Mouse (Mus musculus) hindbrain, embryonic 16.5 days (tissue): ENCODE results near the gene Rab42. TPM values are rescaled to one million over a fixed set of nuclear protein-coding genes. Genes with fewer than 3 reads are reported as not detected.

Experiments
- ATAC-seq: fragments of 200-750 bp; cut with Nextera tagmentation; 2 replicates; pipeline ENCODE4 v1.8.0; 2017; ENCODE audit warnings: moderate TSS enrichment, moderate library complexity
- H3K27ac ChIP-seq: fragments of 300-500 bp; sonication (generic); 2 replicates; pipeline ENCODE4 v1.5.1; 2014; ENCODE audit warnings: low read depth, mild to moderate bottlenecking, control low read depth, low read length, moderate library complexity
- H3K27me3 ChIP-seq: fragments of 300-500 bp; sonication (generic); replicated peaks from 2 replicates; pipeline ENCODE4 v1.6.1; 2014; ENCODE audit warnings: low read length; ENCODE audit not compliant: control insufficient read depth, insufficient read depth
- H3K36me3 ChIP-seq: fragments of 300-500 bp; sonication (generic); 2 replicates; pipeline ENCODE4 v1.6.1; 2014; ENCODE audit warnings: mild to moderate bottlenecking, low read length, moderate library complexity, mixed read lengths; ENCODE audit not compliant: control insufficient read depth, insufficient read depth
- H3K4me1 ChIP-seq: fragments of 300-500 bp; sonication (generic); 2 replicates; pipeline ENCODE4 v1.6.1; 2014; ENCODE audit warnings: low read depth, low read length; ENCODE audit not compliant: control insufficient read depth, insufficient read depth
- H3K4me2 ChIP-seq: fragments of 300-500 bp; sonication (generic); 2 replicates; pipeline ENCODE4 v1.6.1; 2014; ENCODE audit warnings: mild to moderate bottlenecking, low read length, control low read depth, moderate library complexity
- H3K4me3 ChIP-seq: fragments of 300-500 bp; sonication (generic); 2 replicates; pipeline ENCODE4 v1.5.1; 2014; ENCODE audit warnings: mild to moderate bottlenecking, low read length, control low read depth, moderate library complexity
- H3K9ac ChIP-seq: fragments of 300-500 bp; sonication (generic); 2 replicates; pipeline ENCODE4 v1.6.1; 2014; ENCODE audit warnings: low read depth, mild to moderate bottlenecking, control low read depth, low read length, moderate library complexity
- H3K9me3 ChIP-seq: fragments of 300-500 bp; sonication (generic); 2 replicates; pipeline ENCODE4 v1.6.1; 2014; ENCODE audit warnings: mild to moderate bottlenecking, low read length, moderate library complexity; ENCODE audit not compliant: control insufficient read depth
- WGBS: fragments of 180-500 bp; shearing (Covaris S2); extraction: QIAGEN DNeasy Blood & Tissue Kit; methylation state at CpG from one replicate; pipeline ENCODE4 v1.1.7; 2014; 5-methylcytosine and 5-hydroxymethylcytosine counted together
- polyA plus RNA-seq: library from polyadenylated mRNA; unstranded; fragments of >200 nt; fragmentation: Nextera tagmentation; extraction: Ambion mirVana; gene quantifications from 2 replicates; pipeline ENCODE4 v1.2.1, GENCODE M21; 2015

Gene Rab42
- 3.9 and 4.8 TPM in 2 replicates for polyA plus RNA-seq

GRCm38 (mm10) chr4:132302939-132303479 is at the start of gene Rab42:
TSS of gene Rab42 (minus strand) at chr4:132303385.
- no peaks in the 10 kb centered on the region for H3K36me3 ChIP-seq
- H3K9ac ChIP-seq: peak within 1 kb of the TSS; percentile 70
- ATAC-seq: peak; percentile 79
- peak within 1 kb of the TSS; percentile 80 for H3K4me2 ChIP-seq
- 2% methylated on average over 27 of the region's 31 CpGs for WGBS
- no peaks in the 10 kb centered on the region for H3K27me3 ChIP-seq
- H3K4me1 ChIP-seq: 0 out of 2 replicates have a peak, but pooled peaks cover 4% of the 10 kb centered on the region
- H3K9me3 ChIP-seq: no peaks in the 10 kb centered on the region
- H3K4me3 ChIP-seq: peak within 1 kb of the TSS; percentile 51
- H3K27ac ChIP-seq: no peak within 1 kb of the TSS

GRCm38 (mm10) chr4:132352739-132353138 is 49.6 kb upstream of the Rab42 start:
- Histone ChIP-seq H3K27me3 (no peaks in the 10 kb centered on the region), H3K4me2 (peak overlapping the region; percentile 82), H3K36me3 (0 out of 2 replicates have a peak, but pooled peaks cover 2% of the 10 kb centered on the region), H3K9me3 (no peaks in the 10 kb centered on the region), H3K4me3 (peak overlapping the region; percentile 59), H3K4me1 (peaks cover 14% of the 10 kb centered on the region), H3K9ac (peak overlapping the region; percentile 79), H3K27ac (peak overlapping the region; percentile 84)
- 0% methylated on average over 14 of the region's 14 CpGs for WGBS
- no peak for ATAC-seq

GRCm38 (mm10) chr4:132351401-132351800 is 48.2 kb upstream of the Rab42 start:
- Histone ChIP-seq H3K9ac (0 out of 2 replicates have a peak overlapping the region, but pooled peaks have one; percentile 12), H3K4me3 (no peak overlapping the region; the same call in 1 of the 2 replicates), H3K9me3 (no peaks in the 10 kb centered on the region), H3K36me3 (no peaks in the 10 kb centered on the region), H3K27me3 (no peaks in the 10 kb centered on the region), H3K4me1 (peaks cover 14% of the 10 kb centered on the region), H3K27ac (no peak overlapping the region), H3K4me2 (peak overlapping the region; percentile 82; the same call in 1 of the 2 replicates)
- ATAC-seq: no peak
- WGBS: 52% methylated on average over 1 of the region's 1 CpGs

GRCm38 (mm10) chr4:132350854-132351253 is 47.7 kb upstream of the Rab42 start:
- Histone ChIP-seq H3K27me3 (no peaks in the 10 kb centered on the region), H3K9me3 (no peaks in the 10 kb centered on the region), H3K36me3 (no peaks in the 10 kb centered on the region), H3K27ac (no peak overlapping the region), H3K9ac (no peak overlapping the region), H3K4me2 (no peak overlapping the region), H3K4me3 (no peak overlapping the region), H3K4me1 (peaks cover 14% of the 10 kb centered on the region)
- 68% methylated on average over 3 of the region's 3 CpGs for WGBS
- no peak for ATAC-seq

- Histone ChIP-seq H3K4me2 (no peak overlapping the region), H3K27ac (no peak overlapping the region), H3K27me3 (no peaks in the 10 kb centered on the region), H3K4me1 (peaks cover 14% of the 10 kb centered on the region), H3K9me3 (no peaks in the 10 kb centered on the region), H3K36me3 (no peaks in the 10 kb centered on the region), H3K9ac (no peak overlapping the region), H3K4me3 (no peak overlapping the region)
- no peak for ATAC-seq
- 40% methylated on average over 2 of the region's 2 CpGs for WGBS
These were observed 47.0 kb upstream of the Rab42 start for GRCm38 (mm10) chr4:132350123-132350740.

GRCm38 (mm10) chr4:132349495-132350122 is 46.4 kb upstream of the Rab42 start:
- no peak overlapping the region for H3K9ac ChIP-seq
- H3K4me3 ChIP-seq: no peak overlapping the region
- 62% methylated on average over 3 of the region's 3 CpGs for WGBS
- no peak for ATAC-seq
- no peaks in the 10 kb centered on the region for H3K27me3 ChIP-seq
- H3K27ac ChIP-seq: no peak overlapping the region
- no peaks in the 10 kb centered on the region for H3K9me3 ChIP-seq
- peaks cover 18% of the 10 kb centered on the region for H3K4me1 ChIP-seq
- H3K36me3 ChIP-seq: no peaks in the 10 kb centered on the region
- H3K4me2 ChIP-seq: no peak overlapping the region

- H3K27me3 ChIP-seq: no peaks in the 10 kb centered on the region
- no peak overlapping the region for H3K4me3 ChIP-seq
- H3K9me3 ChIP-seq: no peaks in the 10 kb centered on the region
- no peak overlapping the region for H3K9ac ChIP-seq
- H3K27ac ChIP-seq: no peak overlapping the region
- ATAC-seq: no peak
- no peak overlapping the region for H3K4me2 ChIP-seq
- H3K4me1 ChIP-seq: peaks cover 18% of the 10 kb centered on the region
- H3K36me3 ChIP-seq: no peaks in the 10 kb centered on the region
- 37% methylated on average over 3 of the region's 3 CpGs for WGBS
These were observed 43.5 kb upstream of the Rab42 start for GRCm38 (mm10) chr4:132346661-132347060.

- 86% methylated on average over 4 of the region's 4 CpGs for WGBS
- Histone ChIP-seq H3K36me3 (no peaks in the 10 kb centered on the region), H3K9ac (no peak overlapping the region), H3K27me3 (no peaks in the 10 kb centered on the region), H3K4me2 (no peak overlapping the region), H3K4me3 (no peak overlapping the region), H3K9me3 (no peaks in the 10 kb centered on the region), H3K27ac (no peak overlapping the region), H3K4me1 (peaks cover 14% of the 10 kb centered on the region)
- no peak for ATAC-seq
These were observed 43.1 kb upstream of the Rab42 start for GRCm38 (mm10) chr4:132346261-132346660.

GRCm38 (mm10) chr4:132345843-132346212 is 42.6 kb upstream of the Rab42 start:
- H3K27ac ChIP-seq: no peak overlapping the region
- H3K27me3 ChIP-seq: no peaks in the 10 kb centered on the region
- H3K36me3 ChIP-seq: no peaks in the 10 kb centered on the region
- peak overlapping the region; percentile 80 for H3K4me3 ChIP-seq
- H3K4me2 ChIP-seq: peak overlapping the region; percentile 82; the same call in 1 of the 2 replicates
- no peaks in the 10 kb centered on the region for H3K9me3 ChIP-seq
- peaks cover 14% of the 10 kb centered on the region for H3K4me1 ChIP-seq
- 45% methylated on average over 5 of the region's 5 CpGs for WGBS
- no peak overlapping the region for H3K9ac ChIP-seq
- peak; percentile 17; the same call in 1 of the 2 replicates for ATAC-seq
